Mouse (Mus musculus) embryonic fibroblast, embryonic 13.5 days (primary cell): Measurements from ENCODE around the gene Cdc45. TPM values are rescaled to one million over a fixed set of nuclear protein-coding genes. Genes with fewer than 3 reads are reported as not detected.

Experiments
- H3K27ac ChIP-seq: 2 replicates; pipeline ENCODE4 v1.5.1; 2012; ENCODE audit warnings: low read length, control low read depth, inconsistent platforms; ENCODE audit not compliant: insufficient read depth
- H3K4me1 ChIP-seq: 2 replicates; pipeline ENCODE4 v1.6.1; 2011; ENCODE audit warnings: low read length; ENCODE audit not compliant: control insufficient read depth, insufficient read depth
- H3K4me3 ChIP-seq: 2 replicates; pipeline ENCODE4 v1.5.1; 2011; ENCODE audit warnings: mild to moderate bottlenecking, control low read depth, low read length; ENCODE audit not compliant: insufficient read depth
- CTCF ChIP-seq: IDR thresholded peaks from 2 replicates; pipeline ENCODE4 v1.5.1; 2011; ENCODE audit warnings: mild to moderate bottlenecking, control low read depth, low read length, moderate library complexity, borderline replicate concordance; ENCODE audit not compliant: insufficient read depth
- POLR2A ChIP-seq: IDR thresholded peaks from 2 replicates; pipeline ENCODE4 v1.6.1; 2011; ENCODE audit warnings: low read depth, mild to moderate bottlenecking, control low read depth, low read length, moderate library complexity
- polyA plus RNA-seq: library from polyadenylated mRNA; stranded (reverse); fragments of >200 nt; gene quantifications from 2 replicates; pipeline ENCODE4 v1.2.4, GENCODE M21; 2011; ENCODE audit warnings: low read depth; ENCODE audit not compliant: missing spikeins, insufficient read length

Cdc45 gene
- polyA plus RNA-seq, 1 experiment: 20.3 TPM

GRCm38 (mm10) chr16:18746268-18747122 is 65.3 kb downstream of the Cdc45 start:
- TF ChIP-seq CTCF (no peak), POLR2A (no peak)
- no peak overlapping the region for H3K27ac ChIP-seq
- no peak overlapping the region for H3K4me3 ChIP-seq
- H3K4me1 ChIP-seq: no peaks in the 10 kb centered on the region

GRCm38 (mm10) chr16:18738303-18738702 is 73.5 kb downstream of the Cdc45 start:
- no peak overlapping the region for H3K27ac ChIP-seq
- H3K4me1 ChIP-seq: no peaks in the 10 kb centered on the region
- no peak overlapping the region for H3K4me3 ChIP-seq
- TF ChIP-seq CTCF: no peak
- TF ChIP-seq POLR2A: no peak

- Histone ChIP-seq H3K27ac (no peak overlapping the region), H3K4me1 (peaks cover 5% of the 10 kb centered on the region; the same call in 1 of the 2 replicates), H3K4me3 (no peak overlapping the region)
- TF ChIP-seq CTCF: no peak
Measured at GRCm38 (mm10) chr16:18733100-18733956, 78.5 kb downstream of the Cdc45 start.

- Histone ChIP-seq H3K27ac (no peak overlapping the region), H3K4me3 (no peak overlapping the region), H3K4me1 (peaks cover 5% of the 10 kb centered on the region; the same call in 1 of the 2 replicates)
- TF ChIP-seq POLR2A: no peak
Measured at GRCm38 (mm10) chr16:18730640-18731039, 81.1 kb downstream of the Cdc45 start.

Other genes starting within 250 kb of the Cdc45 start
- 2.8 and 3.3 TPM in 2 replicates for gene Tbx1, start 221.3 kb downstream of the Cdc45 start, polyA plus RNA-seq
- gene Gp1bb, start 189.6 kb downstream of the Cdc45 start, polyA plus RNA-seq: 2.4 and 3.9 TPM in 2 replicates
- gene Gm49601, start 185.6 kb downstream of the Cdc45 start, polyA plus RNA-seq: 17.8 and 20.1 TPM in 2 replicates
- gene Sept5, start 182.0 kb downstream of the Cdc45 start, polyA plus RNA-seq: 82.3 and 89.3 TPM in 2 replicates
- gene Cldn5, start 35.1 kb downstream of the Cdc45 start, polyA plus RNA-seq: not detected in 2 replicates
- 89.6 and 90.8 TPM in 2 replicates for gene Ufd1, start 208 bp downstream of the Cdc45 start, polyA plus RNA-seq
- gene 2510002D24Rik, start 24.6 kb upstream of the Cdc45 start, polyA plus RNA-seq: 7.9 and 11.7 TPM in 2 replicates
- 4.2 and 5.7 TPM in 2 replicates for gene Gm28539, start 24.6 kb upstream of the Cdc45 start, polyA plus RNA-seq
- 43.7 and 43.9 TPM in 2 replicates for gene Mrpl40, start 64.9 kb upstream of the Cdc45 start, polyA plus RNA-seq
- gene Hira, start 65.0 kb upstream of the Cdc45 start, polyA plus RNA-seq: 48.8 and 59.8 TPM in 2 replicates